Comparison of ENCODE assay signal across 8 mouse cellular contexts in genomic region chr17:84790447-84791098, GRCm38 (mm10). TPM values are rescaled to one million over a fixed set of nuclear protein-coding genes. Genes with fewer than 3 reads are reported as not detected.
A peak's percentile ranks its signal among the peaks of the same experiment; 100 is the strongest.
DNase-seq lines count a peak whose midpoint lies in the region; ATAC-seq lines count a peak whose summit lies in the region.

Lrpprc (minus strand) TSS chr17:84790789.

- peak within 1 kb of the TSS; percentile 92 for H3K4me2 ChIP-seq in hindbrain, embryonic 16.5 days (ENCODE audit: low read length)

- peak within 1 kb of the TSS; percentile 82 for H3K9ac ChIP-seq in hindbrain, embryonic 16.5 days (ENCODE audit: low read depth, low read length)

- ATAC-seq in hindbrain, embryonic 16.5 days, result peak; percentile 98

- H3K4me3 ChIP-seq in hindbrain, embryonic 16.5 days (ENCODE audit: low read length), result peak within 1 kb of the TSS; percentile 83
- H3K4me3 ChIP-seq in macrophage (ENCODE audit: inconsistent target), result peak within 1 kb of the TSS; percentile 97

- no peaks in the 10 kb centered on the region for H3K36me3 ChIP-seq in hindbrain, embryonic 16.5 days (ENCODE audit: control insufficient read depth, insufficient read depth, low read length)
- H3K36me3 ChIP-seq in macrophage (ENCODE audit: inconsistent target), result no peaks in the 10 kb centered on the region

- no peaks in the 10 kb centered on the region for H3K9me3 ChIP-seq in hindbrain, embryonic 16.5 days (ENCODE audit: control insufficient read depth, low read length)

- H3K4me1 ChIP-seq in hindbrain, embryonic 16.5 days (ENCODE audit: control insufficient read depth, insufficient read depth, low read depth, low read length), result peaks cover 21% of the 10 kb centered on the region

- DNase-seq in WW6 (ENCODE audit: low read depth, low spot score), result peak; percentile 81
- DNase-seq in cerebellum, postnatal 4 days (ENCODE audit: low spot score in 2 of 2), result peak; percentile 80 to 91
- peak; percentile 94 for DNase-seq in gastrocnemius, adult 18-20 months (ENCODE audit: low spot score)
- peak; percentile 90 to 92 for DNase-seq in left cerebral cortex, adult 18-20 months (ENCODE audit: low spot score in 2 of 2)
- DNase-seq in right cerebral cortex, adult 18-20 months, result peak; percentile 94
- DNase-seq in urinary bladder, postnatal 10 days (ENCODE audit: low spot score), result peak; percentile 85

- H3K27ac ChIP-seq in hindbrain, embryonic 16.5 days (ENCODE audit: low read depth, low read length), result peak within 1 kb of the TSS; percentile 83
- H3K27ac ChIP-seq in macrophage, result peak within 1 kb of the TSS; percentile 94

- 0% methylated on average over 51 of the region's 51 CpGs for WGBS in hindbrain, embryonic 16.5 days
- WGBS in macrophage (ENCODE audit: missing documents), result under 1% methylated on average over 46 of the region's 51 CpGs

- no peaks in the 10 kb centered on the region for H3K27me3 ChIP-seq in hindbrain, embryonic 16.5 days (replicated peaks; ENCODE audit: control insufficient read depth, insufficient read depth, low read length)

- H3K79me2 ChIP-seq in macrophage (ENCODE audit: inconsistent target), result peaks cover 46% of the 10 kb centered on the region

RNA-seq across cellular contexts. Expression of gene Lrpprc, which starts in this region (rescaled TPM):
- total RNA-seq in gastrocnemius, adult 18-20 months (2021), result 10 to 100 TPM; 62.4 to 69.9 TPM
- polyA plus RNA-seq in hindbrain, embryonic 16.5 days (2015; fragmentation: Nextera tagmentation; extraction: Ambion mirVana), result 43.4 and 50.2 TPM in 2 replicates
- 10 to 100 TPM; 55.4 to 63.3 TPM for total RNA-seq in left cerebral cortex, adult 18-20 months (2021)
- 10 to 100 TPM; 29.3 to 88.1 (median 57.0) TPM for total RNA-seq in macrophage (2018; cell fraction: chromatin; rRNA removed)
- total RNA-seq in macrophage (2018; cell fraction: cytosol; rRNA removed), result 10 to 100 TPM; 17.5 to 38.2 (median 26.0) TPM
- total RNA-seq in macrophage (2018; cell fraction: nucleus; rRNA removed), result 10 to 100 TPM; 20.6 to 69.4 (median 35.8) TPM
- polyA plus RNA-seq in macrophage (2018), result 21.0 to 37.1 TPM (median 22.2 TPM) in 3 replicates

Comparison
In these comparisons a context has a peak if more than half of its experiments do, and no peak if none do; other contexts are left out.
1. Peak in every context shown above with its lines: DNase-seq, ATAC-seq, H3K4me3 ChIP-seq and H3K27ac ChIP-seq.